In genomic region chr11:121434156-121435155, GRCm38 (mm10) we compare ENCODE assay signal across 8 mouse cellular contexts. TPM values are rescaled to one million over a fixed set of nuclear protein-coding genes. Genes with fewer than 3 reads are reported as not detected.
DNase-seq lines count a peak whose midpoint lies in the region; ATAC-seq and TF ChIP-seq lines count a peak whose summit lies in the region.

Gene Fn3k (plus strand): TSS chr11:121434913.

- H3K4me2 ChIP-seq in embryonic facial prominence, embryonic 15.5 days (replicated peaks): peak within 1 kb of the TSS; percentile 73
- peak within 1 kb of the TSS; percentile 67 for H3K4me2 ChIP-seq in kidney, embryonic 15.5 days
- H3K4me2 ChIP-seq in limb, embryonic 15.5 days: peak within 1 kb of the TSS; percentile 87
- peak within 1 kb of the TSS; percentile 84 for H3K4me2 ChIP-seq in midbrain, postnatal 0 days (ENCODE audit: low read depth, low read length, poor library complexity, severe bottlenecking)

- peaks cover 6% of the 10 kb centered on the region for H3K4me1 ChIP-seq in bone marrow macrophage, adult 2 months (ENCODE audit: control insufficient read depth, insufficient read depth, low read length)
- peaks cover 13% of the 10 kb centered on the region for H3K4me1 ChIP-seq in embryonic facial prominence, embryonic 15.5 days
- peaks cover 21% of the 10 kb centered on the region for H3K4me1 ChIP-seq in heart, embryonic 10.5 days
- H3K4me1 ChIP-seq in kidney, embryonic 15.5 days: peaks cover 17% of the 10 kb centered on the region
- peaks cover 12% of the 10 kb centered on the region for H3K4me1 ChIP-seq in limb, embryonic 15.5 days
- peaks cover 12% of the 10 kb centered on the region for H3K4me1 ChIP-seq in midbrain, postnatal 0 days (ENCODE audit: insufficient read depth, low read length)

- no peaks in the 10 kb centered on the region for H3K9me3 ChIP-seq in embryonic facial prominence, embryonic 15.5 days (replicated peaks)
- H3K9me3 ChIP-seq in heart, embryonic 10.5 days: no peaks in the 10 kb centered on the region
- no peaks in the 10 kb centered on the region for H3K9me3 ChIP-seq in kidney, embryonic 15.5 days (replicated peaks)
- H3K9me3 ChIP-seq in limb, embryonic 15.5 days: no peaks in the 10 kb centered on the region
- no peaks in the 10 kb centered on the region for H3K9me3 ChIP-seq in midbrain, postnatal 0 days (ENCODE audit: low read length)

- peak within 1 kb of the TSS; percentile 55 for H3K4me3 ChIP-seq in bone marrow macrophage, adult 2 months (ENCODE audit: insufficient read depth, low read length)
- peak within 1 kb of the TSS; percentile 42 for H3K4me3 ChIP-seq in embryonic facial prominence, embryonic 15.5 days (replicated peaks)
- peak within 1 kb of the TSS; percentile 57 for H3K4me3 ChIP-seq in heart, embryonic 10.5 days
- H3K4me3 ChIP-seq in kidney, embryonic 15.5 days (replicated peaks): peak within 1 kb of the TSS; percentile 49
- peak within 1 kb of the TSS; percentile 41 for H3K4me3 ChIP-seq in limb, embryonic 15.5 days
- H3K4me3 ChIP-seq in midbrain, postnatal 0 days (ENCODE audit: low read depth, low read length): peak within 1 kb of the TSS; percentile 47

- no peak for TF ChIP-seq CTCF in bone marrow macrophage, adult 2 months (IDR thresholded peaks at IDR 0.05; ENCODE audit: low read depth, low read length)
- no peak for TF ChIP-seq CTCF in midbrain, postnatal 0 days (IDR thresholded peaks at IDR 0.05)

- peak; percentile 84 for DNase-seq in 416B (ENCODE audit: low read depth)
- peak; percentile 93 for DNase-seq in heart, embryonic 10.5 days (ENCODE audit: low spot score)
- peak; percentile 91 for DNase-seq in midbrain, postnatal 0 days (ENCODE audit: low spot score)
- peak; percentile 87 to 94 for DNase-seq in spleen, postnatal 10 days (ENCODE audit: low spot score in 2 of 2)

- H3K27me3 ChIP-seq in embryonic facial prominence, embryonic 15.5 days: no peaks in the 10 kb centered on the region
- H3K27me3 ChIP-seq in heart, embryonic 10.5 days (ENCODE audit: insufficient read depth, poor library complexity, severe bottlenecking): 0 out of 2 replicates have a peak, but pooled peaks cover 3% of the 10 kb centered on the region
- H3K27me3 ChIP-seq in kidney, embryonic 15.5 days: no peaks in the 10 kb centered on the region
- no peaks in the 10 kb centered on the region for H3K27me3 ChIP-seq in limb, embryonic 15.5 days
- no peaks in the 10 kb centered on the region for H3K27me3 ChIP-seq in midbrain, postnatal 0 days (ENCODE audit: insufficient read depth, low read length)

- TF ChIP-seq POLR2A in bone marrow macrophage, adult 2 months (IDR thresholded peaks at IDR 0.05; ENCODE audit: borderline replicate concordance, low read depth, low read length): no peak

- peak within 1 kb of the TSS; percentile 21 for H3K9ac ChIP-seq in embryonic facial prominence, embryonic 15.5 days
- peak within 1 kb of the TSS; percentile 37; the same call in 1 of the 2 replicates for H3K9ac ChIP-seq in kidney, embryonic 15.5 days
- H3K9ac ChIP-seq in limb, embryonic 15.5 days: 0 out of 2 replicates have a peak within 1 kb of the TSS, but pooled peaks have one; percentile 29
- H3K9ac ChIP-seq in midbrain, postnatal 0 days (replicated peaks; ENCODE audit: low read length, poor library complexity, severe bottlenecking): peak within 1 kb of the TSS; percentile 58

- ATAC-seq in embryonic facial prominence, embryonic 15.5 days (ENCODE audit: insufficient number of reproducible peaks, low FRiP score, low TSS enrichment, low read depth): peak; percentile 90
- peak; percentile 94 for ATAC-seq in kidney, embryonic 15.5 days (replicated peaks; ENCODE audit: low FRiP score)
- ATAC-seq in limb, embryonic 15.5 days (ENCODE audit: insufficient number of reproducible peaks, low FRiP score, low TSS enrichment, low read depth): peak; percentile 84
- peak; percentile 96 for ATAC-seq in midbrain, postnatal 0 days (ENCODE audit: low FRiP score)

- H3K36me3 ChIP-seq in embryonic facial prominence, embryonic 15.5 days: peaks cover 10% of the 10 kb centered on the region; the same call in 1 of the 2 replicates
- H3K36me3 ChIP-seq in heart, embryonic 10.5 days: peaks cover 9% of the 10 kb centered on the region; the same call in 1 of the 2 replicates
- H3K36me3 ChIP-seq in kidney, embryonic 15.5 days: peaks cover 14% of the 10 kb centered on the region
- H3K36me3 ChIP-seq in limb, embryonic 15.5 days: peaks cover 6% of the 10 kb centered on the region
- H3K36me3 ChIP-seq in midbrain, postnatal 0 days (ENCODE audit: insufficient read depth, low read length): peaks cover 6% of the 10 kb centered on the region; the same call in 1 of the 2 replicates

- H3K27ac ChIP-seq in bone marrow macrophage, adult 2 months (ENCODE audit: insufficient read depth, low read depth, low read length): no peak within 1 kb of the TSS
- no peak within 1 kb of the TSS for H3K27ac ChIP-seq in embryonic facial prominence, embryonic 15.5 days (replicated peaks)
- peak within 1 kb of the TSS; percentile 17 for H3K27ac ChIP-seq in heart, embryonic 10.5 days
- H3K27ac ChIP-seq in kidney, embryonic 15.5 days: no peak within 1 kb of the TSS
- no peak within 1 kb of the TSS for H3K27ac ChIP-seq in limb, embryonic 15.5 days
- peak within 1 kb of the TSS; percentile 48 for H3K27ac ChIP-seq in midbrain, postnatal 0 days (ENCODE audit: low read depth, low read length)

- WGBS in embryonic facial prominence, embryonic 15.5 days: 6% methylated on average over 30 of the region's 30 CpGs
- 9% methylated on average over 30 of the region's 30 CpGs for WGBS in heart, embryonic 10.5 days
- 7% methylated on average over 26 of the region's 30 CpGs for WGBS in kidney, embryonic 15.5 days
- WGBS in limb, embryonic 15.5 days: 7% methylated on average over 29 of the region's 30 CpGs
- WGBS in midbrain, postnatal 0 days: 3% methylated on average over 30 of the region's 30 CpGs

RNA-seq across cellular contexts. Expression of gene Fn3k, which starts in this region (rescaled TPM):
- polyA plus RNA-seq in bone marrow macrophage, adult 2 months (2012; ENCODE audit: insufficient read depth, insufficient read length, missing spikeins): 0.46 and 0.73 TPM in 2 replicates
- polyA plus RNA-seq in embryonic facial prominence, embryonic 15.5 days (2015; fragmentation: Nextera tagmentation; extraction: Ambion mirVana): 1.7 and 2.1 TPM in 2 replicates
- polyA plus RNA-seq in heart, embryonic 10.5 days (2016; fragmentation: Nextera tagmentation; extraction: Ambion mirVana): 1.4 and 3.7 TPM in 2 replicates
- polyA plus RNA-seq in kidney, embryonic 15.5 days (2015; fragmentation: Nextera tagmentation; extraction: Ambion mirVana): 2.6 and 2.7 TPM in 2 replicates
- polyA plus RNA-seq in limb, embryonic 15.5 days (2015; fragmentation: Nextera tagmentation; extraction: Ambion mirVana): 0.58 and 3.1 TPM in 2 replicates
- 2.2 and 8.2 TPM in 2 replicates for total RNA-seq in midbrain, postnatal 0 days (2014; rRNA removed)
- 3.7 and 3.9 TPM in 2 replicates for polyA plus RNA-seq in midbrain, postnatal 0 days (2015; fragmentation: Nextera tagmentation; extraction: Ambion mirVana)

Comparison
In these comparisons a context has a peak if more than half of its experiments do, and no peak if none do; other contexts are left out.
1. H3K27ac ChIP-seq: peak in heart, embryonic 10.5 days (single experiment) and midbrain, postnatal 0 days (single experiment); none in bone marrow macrophage, adult 2 months (single experiment), embryonic facial prominence, embryonic 15.5 days (single experiment), kidney, embryonic 15.5 days (single experiment) and limb, embryonic 15.5 days (single experiment).
2. Peak in every context shown above with its lines, with median percentiles within 50 percentile points of each other: DNase-seq, H3K4me3 ChIP-seq, ATAC-seq, H3K4me2 ChIP-seq and H3K9ac ChIP-seq.